In the genomic region with DNA sequence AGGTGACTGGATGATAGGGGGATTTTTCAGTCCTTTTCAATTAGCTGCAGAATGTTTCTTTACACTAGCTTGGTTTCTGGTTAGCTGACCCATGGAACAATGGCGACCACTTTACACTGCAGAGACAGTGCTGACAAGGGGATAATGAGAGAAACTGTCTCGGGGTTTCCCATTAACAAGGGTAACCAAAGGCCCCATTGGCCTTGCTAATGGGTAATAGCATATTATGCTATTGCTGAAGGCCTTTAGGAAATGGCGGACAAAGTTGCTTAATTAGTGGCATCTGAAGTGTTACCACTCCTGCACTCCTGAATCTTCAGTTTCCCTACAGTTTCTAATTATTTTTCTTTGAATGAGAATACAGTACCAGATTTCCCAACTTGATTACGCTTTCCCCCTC, we compare ENCODE assay signal across 23 mouse cellular contexts.
DNase-seq lines count a peak whose midpoint lies in the region; ATAC-seq and TF ChIP-seq lines count a peak whose summit lies in the region.
"Had no signal": no experiment of that assay in that cellular context is flagged by ENCODE, and none has a peak within 500 bp of the region (broad histone marks: within the 10 kb centered on the region; RNA-seq: fewer than 3 reads in every experiment).

No protein-coding gene starts in this region.

- no peak overlapping the region for H3K4me3 ChIP-seq in embryonic facial prominence, embryonic 11.5 days (ENCODE audit: low read depth, low read length)
- H3K4me3 ChIP-seq in embryonic facial prominence, embryonic 10.5 days = no peak overlapping the region
- no peak overlapping the region for H3K4me3 ChIP-seq in midbrain, embryonic 13.5 days (replicated peaks)
- no peak overlapping the region for H3K4me3 ChIP-seq in midbrain, embryonic 16.5 days (ENCODE audit: low read depth, low read length)
- H3K4me3 ChIP-seq in forebrain, embryonic 15.5 days = no peak overlapping the region
- H3K4me3 ChIP-seq in lung, postnatal 0 days (ENCODE audit: low read depth, low read length) = no peak overlapping the region
- H3K4me3 ChIP-seq: limb, embryonic 10.5 days; liver, embryonic 15.5 days; lung, embryonic 15.5 days had no signal

- no peaks in the 10 kb centered on the region for H3K9me3 ChIP-seq in embryonic facial prominence, embryonic 11.5 days (replicated peaks; ENCODE audit: control insufficient read depth, low read length)
- no peaks in the 10 kb centered on the region for H3K9me3 ChIP-seq in embryonic facial prominence, embryonic 10.5 days
- H3K9me3 ChIP-seq in midbrain, embryonic 13.5 days = no peaks in the 10 kb centered on the region
- H3K9me3 ChIP-seq in midbrain, embryonic 16.5 days (replicated peaks; ENCODE audit: control insufficient read depth, low read length, poor library complexity, severe bottlenecking) = no peaks in the 10 kb centered on the region
- H3K9me3 ChIP-seq in forebrain, embryonic 15.5 days = no peaks in the 10 kb centered on the region
- no peaks in the 10 kb centered on the region for H3K9me3 ChIP-seq in lung, postnatal 0 days (ENCODE audit: low read length)
- H3K9me3 ChIP-seq: limb, embryonic 10.5 days; liver, embryonic 15.5 days; lung, embryonic 15.5 days had no signal

- WGBS in embryonic facial prominence, embryonic 11.5 days = 56% methylated on average over 4 of the region's 4 CpGs
- 66% methylated on average over 4 of the region's 4 CpGs for WGBS in embryonic facial prominence, embryonic 10.5 days
- 40% methylated on average over 4 of the region's 4 CpGs for whole genome bisulfite sequencing in midbrain, embryonic 13.5 days
- 47% methylated on average over 4 of the region's 4 CpGs for WGBS in midbrain, embryonic 16.5 days
- WGBS in forebrain, embryonic 15.5 days = 6% methylated on average over 4 of the region's 4 CpGs
- WGBS in lung, postnatal 0 days = 70% methylated on average over 4 of the region's 4 CpGs

- H3K4me2 ChIP-seq in embryonic facial prominence, embryonic 11.5 days (ENCODE audit: low read depth, low read length) = no peak overlapping the region
- H3K4me2 ChIP-seq in midbrain, embryonic 13.5 days (replicated peaks) = no peak overlapping the region
- no peak overlapping the region for H3K4me2 ChIP-seq in midbrain, embryonic 16.5 days (ENCODE audit: low read length)
- H3K4me2 ChIP-seq in forebrain, embryonic 15.5 days (replicated peaks) = no peak overlapping the region
- no peak overlapping the region for H3K4me2 ChIP-seq in lung, postnatal 0 days (replicated peaks; ENCODE audit: low read depth, low read length)
- H3K4me2 ChIP-seq: heart, embryonic 11.5 days; liver, embryonic 15.5 days; lung, embryonic 15.5 days had no signal

- H3K27ac ChIP-seq in embryonic facial prominence, embryonic 11.5 days (replicated peaks; ENCODE audit: low read depth, low read length) = no peak overlapping the region
- no peak overlapping the region for H3K27ac ChIP-seq in embryonic facial prominence, embryonic 10.5 days (replicated peaks)
- no peak overlapping the region for H3K27ac ChIP-seq in midbrain, embryonic 13.5 days
- H3K27ac ChIP-seq in midbrain, embryonic 16.5 days (ENCODE audit: low read length) = no peak overlapping the region
- no peak overlapping the region for H3K27ac ChIP-seq in forebrain, embryonic 15.5 days (replicated peaks)
- no peak overlapping the region for H3K27ac ChIP-seq in lung, postnatal 0 days (ENCODE audit: low read length)
- H3K27ac ChIP-seq: limb, embryonic 10.5 days; liver, embryonic 15.5 days; lung, embryonic 15.5 days; macrophage; stomach, postnatal 0 days had no signal

- TF ChIP-seq EP300 in lung, postnatal 0 days (IDR thresholded peaks at IDR 0.05) = no peak

- 0 out of 2 replicates have a peak, but pooled peaks have one; percentile 59 for ATAC-seq in embryonic facial prominence, embryonic 11.5 days (replicated peaks; ENCODE audit: insufficient number of reproducible peaks, low FRiP score, low TSS enrichment, low read depth)
- peak; percentile 63; the same call in 1 of the 2 replicates for ATAC-seq in midbrain, embryonic 13.5 days
- ATAC-seq in midbrain, embryonic 16.5 days = no peak
- ATAC-seq in forebrain, embryonic 15.5 days (replicated peaks) = peak; percentile 97
- ATAC-seq in lung, postnatal 0 days = no peak

- H3K27me3 ChIP-seq in embryonic facial prominence, embryonic 11.5 days (ENCODE audit: control insufficient read depth, insufficient read depth, low read length) = no peaks in the 10 kb centered on the region
- H3K27me3 ChIP-seq in embryonic facial prominence, embryonic 10.5 days (replicated peaks; ENCODE audit: low read depth, poor library complexity, severe bottlenecking) = no peaks in the 10 kb centered on the region
- no peaks in the 10 kb centered on the region for H3K27me3 ChIP-seq in midbrain, embryonic 13.5 days
- H3K27me3 ChIP-seq in midbrain, embryonic 16.5 days (ENCODE audit: control insufficient read depth, insufficient read depth, low read depth, low read length) = no peaks in the 10 kb centered on the region
- no peaks in the 10 kb centered on the region for H3K27me3 ChIP-seq in forebrain, embryonic 15.5 days
- no peaks in the 10 kb centered on the region for H3K27me3 ChIP-seq in lung, postnatal 0 days (replicated peaks; ENCODE audit: insufficient read depth, low read length)
- H3K27me3 ChIP-seq: liver, embryonic 15.5 days; lung, embryonic 15.5 days had no signal

- no peak for TF ChIP-seq CTCF in lung, postnatal 0 days (IDR thresholded peaks at IDR 0.05)

- DNase-seq in embryonic facial prominence, embryonic 11.5 days (ENCODE audit: low spot score) = peak; percentile 7
- DNase-seq in embryonic facial prominence, embryonic 10.5 days (ENCODE audit: low spot score) = no peak
- DNase-seq in retina, postnatal 1 day = peak; percentile 73
- no peak for DNase-seq in gastrocnemius, postnatal 4 days (ENCODE audit: low spot score in 2 of 2)
- DNase-seq in lung, postnatal 0 days (ENCODE audit: low spot score) = no peak
- DNase-seq: adrenal gland, postnatal 14 days; cerebellum, adult 9-10 months; gastrocnemius, postnatal 10 days; heart, adult 11 months; kidney, adult 2 months; kidney, postnatal 10 days; liver; thymus, adult 2 months; thymus, postnatal 4 days had no signal

- H3K9ac ChIP-seq in embryonic facial prominence, embryonic 11.5 days (replicated peaks; ENCODE audit: low read length) = no peak overlapping the region
- no peak overlapping the region for H3K9ac ChIP-seq in midbrain, embryonic 13.5 days (replicated peaks)
- no peak overlapping the region for H3K9ac ChIP-seq in midbrain, embryonic 16.5 days (ENCODE audit: low read depth, low read length)
- H3K9ac ChIP-seq in forebrain, embryonic 15.5 days (replicated peaks) = no peak overlapping the region
- no peak overlapping the region for H3K9ac ChIP-seq in lung, postnatal 0 days (replicated peaks; ENCODE audit: low read depth)
- H3K9ac ChIP-seq: liver, embryonic 15.5 days; lung, embryonic 15.5 days had no signal

- no peaks in the 10 kb centered on the region for H3K36me3 ChIP-seq in embryonic facial prominence, embryonic 11.5 days (replicated peaks; ENCODE audit: control insufficient read depth, insufficient read depth, low read depth, low read length)
- no peaks in the 10 kb centered on the region for H3K36me3 ChIP-seq in embryonic facial prominence, embryonic 10.5 days (replicated peaks)
- H3K36me3 ChIP-seq in midbrain, embryonic 13.5 days = no peaks in the 10 kb centered on the region
- H3K36me3 ChIP-seq in midbrain, embryonic 16.5 days (ENCODE audit: control insufficient read depth, insufficient read depth, low read length) = no peaks in the 10 kb centered on the region
- no peaks in the 10 kb centered on the region for H3K36me3 ChIP-seq in forebrain, embryonic 15.5 days
- no peaks in the 10 kb centered on the region for H3K36me3 ChIP-seq in lung, postnatal 0 days (ENCODE audit: insufficient read depth, low read length)
- H3K36me3 ChIP-seq: limb, embryonic 10.5 days; liver, embryonic 15.5 days; lung, embryonic 15.5 days had no signal

- H3K4me1 ChIP-seq in embryonic facial prominence, embryonic 11.5 days (ENCODE audit: control insufficient read depth, insufficient read depth, low read length) = no peaks in the 10 kb centered on the region
- no peaks in the 10 kb centered on the region for H3K4me1 ChIP-seq in embryonic facial prominence, embryonic 10.5 days
- no peaks in the 10 kb centered on the region for H3K4me1 ChIP-seq in midbrain, embryonic 13.5 days (replicated peaks)
- no peaks in the 10 kb centered on the region for H3K4me1 ChIP-seq in midbrain, embryonic 16.5 days (ENCODE audit: control insufficient read depth, insufficient read depth, low read length)
- no peaks in the 10 kb centered on the region; the same call in 1 of the 2 replicates for H3K4me1 ChIP-seq in forebrain, embryonic 15.5 days
- no peaks in the 10 kb centered on the region for H3K4me1 ChIP-seq in lung, postnatal 0 days (ENCODE audit: insufficient read depth, low read depth, low read length)
- H3K4me1 ChIP-seq: limb, embryonic 10.5 days; liver, embryonic 15.5 days; lung, embryonic 15.5 days had no signal

Comparison
In these comparisons a context has a peak if more than half of its experiments do, and no peak if none do; other contexts are left out.
1. ATAC-seq: peak in embryonic facial prominence, embryonic 11.5 days (single experiment), midbrain, embryonic 13.5 days (single experiment) and forebrain, embryonic 15.5 days (single experiment); none in midbrain, embryonic 16.5 days (single experiment) and lung, postnatal 0 days (single experiment).
2. DNase-seq: peak in embryonic facial prominence, embryonic 11.5 days (single experiment) and retina, postnatal 1 day (single experiment); none in embryonic facial prominence, embryonic 10.5 days (single experiment), gastrocnemius, postnatal 4 days (0 of 2) and lung, postnatal 0 days (single experiment).